Mouse (Mus musculus): ENCODE measurements at regions not wholly inside any gene's neighbourhood (a gene's known extent, or its start where the extent isn't known, plus 50 kb on each side); places are given as distances from the start of the nearest gene placed in this dataset.
A peak's percentile ranks its signal among the peaks of the same experiment; 100 is the strongest.

- no peak for DNase-seq (ENCODE audit: low read depth, low spot score)
Measured at GRCm38 (mm10) chr9:87784872-87785271, 53.8 kb upstream of the Tbx18 start.

DNA sequence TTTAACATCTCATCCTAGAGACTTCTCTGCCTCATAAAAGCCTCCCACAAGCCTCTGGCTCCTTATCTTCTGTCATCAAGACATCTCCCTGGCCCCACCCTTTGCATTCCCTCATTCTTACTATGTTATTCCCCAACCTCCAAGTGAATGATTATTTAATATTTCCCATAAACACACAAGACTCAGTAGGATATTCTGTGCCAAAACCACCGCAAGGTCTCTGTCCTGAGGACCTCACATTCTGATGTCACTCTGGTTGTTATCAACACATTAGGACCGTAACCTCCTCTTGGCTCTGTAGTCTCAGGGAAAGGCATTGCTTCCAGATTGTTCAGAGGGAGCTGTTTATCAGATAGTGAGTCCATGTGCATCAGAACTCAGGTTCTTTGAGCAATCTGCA, 80.7 kb upstream of the Tbx18 start:
- DNase-seq (ENCODE audit: low read depth, low spot score): no peak

DNA sequence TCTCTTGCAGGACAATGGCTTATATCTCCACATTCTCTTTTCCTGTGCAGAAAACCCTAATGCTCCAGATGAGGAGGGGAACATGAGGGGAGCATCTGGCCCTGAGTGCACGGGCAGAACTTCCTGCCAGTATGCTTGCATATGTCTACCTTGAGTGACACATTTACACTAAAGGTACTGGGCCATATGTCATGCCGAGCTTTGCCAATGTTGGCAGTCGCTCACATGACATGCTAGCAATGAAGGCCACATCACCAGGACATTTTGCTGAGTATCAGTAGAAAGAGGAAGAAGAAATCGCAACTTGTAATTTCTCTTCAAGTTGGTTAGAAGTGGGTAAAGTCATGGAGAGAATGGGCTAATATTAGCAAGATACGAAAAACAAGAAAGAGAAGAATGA, 91.2 kb upstream of the Tbx18 start:
- DNase-seq (ENCODE audit: low read depth, low spot score): no peak

DNA sequence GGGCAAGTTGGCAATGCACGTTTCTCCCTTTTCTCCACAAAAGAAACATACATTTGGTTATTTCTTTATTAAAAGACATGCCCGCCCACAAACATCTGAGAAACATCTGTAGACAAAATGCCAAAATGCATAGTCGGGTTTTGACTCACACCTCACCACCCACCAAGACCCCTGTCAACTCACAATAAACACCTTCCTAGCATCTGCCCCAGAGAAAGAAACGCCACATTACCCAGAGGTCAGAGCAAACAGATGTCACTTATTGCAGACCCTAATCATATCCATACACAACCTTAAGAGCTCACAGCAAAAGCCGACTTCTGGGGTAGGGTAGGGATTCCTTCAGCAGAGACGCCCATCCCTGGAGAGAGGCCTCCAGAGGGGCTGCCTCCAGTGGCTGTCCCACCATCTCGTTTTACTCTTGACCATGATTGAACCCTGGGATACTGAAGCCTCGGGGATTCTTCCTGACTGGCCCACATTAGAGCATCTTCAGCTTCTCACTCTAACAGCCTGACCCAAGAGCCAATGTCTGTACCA, 93.7 kb upstream of the Tbx18 start:
- DNase-seq (ENCODE audit: low read depth, low spot score): no peak

DNA sequence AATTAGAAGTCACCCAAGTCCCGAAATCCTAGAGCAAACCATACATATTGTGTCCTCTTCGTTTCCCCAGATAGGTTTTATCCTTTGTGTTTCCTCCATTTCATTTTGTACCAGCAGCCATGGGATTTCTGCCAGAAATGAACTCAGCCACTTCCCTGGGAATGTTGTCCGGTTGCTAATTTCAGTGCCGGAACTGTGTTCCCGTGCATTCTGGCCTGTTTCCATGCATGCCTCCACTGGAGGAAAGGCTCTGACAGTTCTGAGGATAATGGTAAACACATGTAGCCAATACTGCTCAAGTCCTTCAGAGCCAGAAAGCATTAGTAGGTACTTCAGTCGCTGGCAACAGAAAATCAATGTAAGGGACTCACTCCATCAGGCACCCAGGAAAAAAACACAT, 112.8 kb upstream of the Tbx18 start:
- DNase-seq (ENCODE audit: low read depth, low spot score): no peak

DNA sequence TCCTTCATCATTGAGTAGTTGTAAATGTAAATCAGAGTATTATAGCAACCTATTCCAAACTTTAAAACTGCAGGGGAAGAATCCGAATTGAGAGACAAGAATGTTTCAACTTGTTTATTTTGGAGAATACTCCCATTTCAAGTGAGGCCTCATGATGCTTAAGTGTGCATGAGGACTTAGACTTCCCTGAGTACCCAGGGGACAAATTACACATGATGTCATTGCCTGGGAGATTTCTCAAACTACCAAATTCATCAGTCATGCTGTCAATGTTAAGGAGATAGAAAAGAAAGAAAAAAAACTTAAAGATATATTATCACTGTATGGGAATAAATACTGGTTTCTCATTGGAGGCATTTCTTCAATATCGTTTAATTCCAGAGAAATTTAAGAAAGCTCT, 113.4 kb upstream of the Tbx18 start:
- no peak for DNase-seq (ENCODE audit: low read depth, low spot score)

GRCm38 (mm10) chr9:87848882-87849281, 117.8 kb upstream of the Tbx18 start:
- DNase-seq (ENCODE audit: low read depth, low spot score): no peak

DNA sequence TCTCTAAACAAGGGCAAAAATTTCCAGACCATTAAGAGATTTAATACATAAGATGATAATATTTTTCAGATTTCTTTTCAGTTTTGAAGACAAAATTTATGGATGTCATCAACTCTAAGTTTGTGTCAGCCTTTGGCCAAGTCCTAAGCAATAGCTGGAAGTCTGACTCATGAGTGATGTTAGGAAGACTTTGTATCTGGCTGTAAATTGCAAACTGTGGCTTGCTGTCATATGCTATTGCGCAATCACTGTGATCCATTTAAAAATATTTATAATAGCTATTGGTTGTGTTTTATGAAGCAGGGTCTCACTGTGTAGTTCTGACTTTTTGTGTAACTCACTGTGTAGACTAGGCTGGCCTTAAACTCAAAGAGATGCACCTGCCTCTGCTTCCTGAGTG, 119.1 kb upstream of the Tbx18 start:
- DNase-seq (ENCODE audit: low read depth, low spot score): no peak

GRCm38 (mm10) chr9:87861588-87861987, 130.5 kb upstream of the Tbx18 start:
- no peak for DNase-seq (ENCODE audit: low read depth, low spot score)

GRCm38 (mm10) chr9:87865236-87865635, 134.2 kb upstream of the Tbx18 start:
- no peak for DNase-seq (ENCODE audit: low read depth, low spot score)

GRCm38 (mm10) chr9:87872384-87872905, 141.4 kb upstream of the Tbx18 start:
- no peak for DNase-seq (ENCODE audit: low read depth, low spot score)

- DNase-seq (ENCODE audit: low read depth, low spot score): no peak
Measured at GRCm38 (mm10) chr9:87882587-87882986, 151.5 kb upstream of the Tbx18 start.

- peak; percentile 4 for DNase-seq (ENCODE audit: low read depth, low spot score)
Measured at GRCm38 (mm10) chr9:87883069-87883468, 152.0 kb upstream of the Tbx18 start.

DNA sequence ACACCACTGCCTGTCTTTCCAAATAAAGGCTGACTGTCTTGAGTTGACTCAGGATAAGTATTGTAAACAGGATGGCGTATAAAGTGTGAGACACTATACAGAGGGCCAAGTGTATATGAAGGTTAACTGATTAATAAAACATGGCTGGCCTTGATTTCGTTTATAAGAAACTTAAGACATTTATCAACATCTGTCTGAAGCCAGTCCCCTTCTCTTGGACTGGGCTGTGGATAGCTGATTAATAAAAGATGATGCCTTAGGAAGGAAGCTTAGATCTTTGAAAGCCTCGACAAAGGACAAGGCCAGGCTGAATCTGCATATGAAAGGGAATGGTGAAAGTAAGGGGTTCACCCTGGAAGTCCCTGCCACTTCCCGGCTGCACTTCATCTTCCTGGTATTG, 163.0 kb upstream of the Tbx18 start:
- DNase-seq (ENCODE audit: low read depth, low spot score): no peak

DNA sequence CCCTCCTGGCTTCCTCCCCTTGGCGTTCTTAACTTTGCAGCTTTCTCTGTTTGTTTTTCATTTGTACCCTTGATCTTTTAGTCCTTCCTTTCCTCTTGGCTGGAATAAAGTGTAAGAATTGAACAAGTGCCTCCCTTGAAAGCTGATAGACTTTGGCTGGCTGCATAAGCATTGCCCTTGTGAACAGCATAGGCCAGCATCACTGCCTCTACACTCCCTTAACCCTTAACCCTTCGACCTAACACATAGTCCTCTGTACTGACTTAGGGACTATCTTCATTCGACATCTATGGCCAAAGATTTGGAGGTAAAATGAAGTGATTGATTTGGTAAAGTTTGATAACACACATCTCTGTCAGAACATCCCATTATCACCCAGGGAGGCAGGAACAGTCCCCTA, 163.5 kb upstream of the Tbx18 start:
- no peak for DNase-seq (ENCODE audit: low read depth, low spot score)

- no peak for DNase-seq (ENCODE audit: low read depth, low spot score)
Measured at GRCm38 (mm10) chr9:87895526-87895925, 164.5 kb upstream of the Tbx18 start.

DNA sequence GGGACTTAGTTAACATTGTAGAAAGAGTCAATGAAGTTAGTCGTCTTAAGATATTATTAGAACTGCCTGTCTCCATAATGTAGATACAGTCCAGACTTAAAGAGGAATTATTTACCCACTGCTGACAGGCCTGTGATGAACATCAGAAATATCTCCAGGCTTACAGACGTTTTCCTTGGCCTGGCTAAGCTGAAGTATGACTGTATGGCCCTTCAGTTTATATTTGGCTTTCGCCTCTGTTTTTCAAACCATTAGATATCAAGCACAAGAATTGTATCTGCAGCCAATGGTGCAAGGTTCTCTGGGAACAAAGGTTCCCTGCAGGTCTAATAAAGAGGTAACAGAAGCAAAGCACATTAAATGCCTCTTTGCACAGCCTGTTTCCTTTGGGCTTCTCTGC, 166.3 kb upstream of the Tbx18 start:
- no peak for DNase-seq (ENCODE audit: low read depth, low spot score)

- no peak for DNase-seq (ENCODE audit: low read depth, low spot score)
Measured at GRCm38 (mm10) chr9:87899368-87899767, 168.3 kb upstream of the Tbx18 start.

DNA sequence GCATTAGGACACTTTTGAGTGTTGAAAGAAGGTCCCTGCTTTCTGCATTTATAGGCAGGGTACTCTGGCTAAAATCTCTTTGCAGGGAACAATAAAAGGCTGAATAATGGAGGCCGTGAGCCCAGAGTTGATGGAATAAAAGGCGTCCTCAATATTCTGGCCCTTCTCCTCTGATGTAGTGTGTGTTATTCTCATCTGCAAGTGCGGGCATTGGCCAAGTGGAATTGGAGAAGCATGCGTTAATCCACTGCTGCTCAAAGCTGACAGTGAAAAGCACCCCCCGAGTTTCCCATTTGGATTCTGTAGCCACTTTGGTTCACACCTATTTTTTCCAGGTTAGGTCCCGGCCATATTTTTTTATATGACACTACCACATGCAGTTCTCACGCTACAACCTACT, 168.7 kb upstream of the Tbx18 start:
- no peak for DNase-seq (ENCODE audit: low read depth, low spot score)

GRCm38 (mm10) chr9:87921291-87921690, 190.2 kb upstream of the Tbx18 start:
- no peak for DNase-seq (ENCODE audit: low read depth, low spot score)

- no peak for DNase-seq (ENCODE audit: low read depth, low spot score)
Measured at GRCm38 (mm10) chr9:87925151-87925550, 194.1 kb upstream of the Tbx18 start.

- DNase-seq (ENCODE audit: low read depth, low spot score): no peak
Measured at GRCm38 (mm10) chr9:87933230-87933629, 202.2 kb upstream of the Tbx18 start.

- no peak for DNase-seq (ENCODE audit: low read depth, low spot score)
Measured at GRCm38 (mm10) chr9:87952426-87952825, 221.4 kb upstream of the Tbx18 start.

- DNase-seq (ENCODE audit: low read depth, low spot score): no peak
Measured at GRCm38 (mm10) chr9:87954941-87955340, 223.9 kb upstream of the Tbx18 start.
